18 mouse cellular contexts compared by ENCODE assay signal in genomic region chr4:117105127-117105526, GRCm38 (mm10). TPM values are rescaled to one million over a fixed set of nuclear protein-coding genes. Genes with fewer than 3 reads are reported as not detected.
A peak's percentile ranks its signal among the peaks of the same experiment; 100 is the strongest.
DNase-seq lines count a peak whose midpoint lies in the region; ATAC-seq and TF ChIP-seq lines count a peak whose summit lies in the region.
"Had no signal": no experiment of that assay in that cellular context is flagged by ENCODE, and none has a peak within 500 bp of the region (broad histone marks: within the 10 kb centered on the region; RNA-seq: fewer than 3 reads in every experiment).

No protein-coding gene starts in this region.

- H3K9me3 ChIP-seq in hindbrain, embryonic 16.5 days (ENCODE audit: control insufficient read depth, low read length), result no peaks in the 10 kb centered on the region
- H3K9me3 ChIP-seq in hindbrain, embryonic 10.5 days, result no peaks in the 10 kb centered on the region
- H3K9me3 ChIP-seq in midbrain, embryonic 16.5 days (replicated peaks; ENCODE audit: control insufficient read depth, low read length, poor library complexity, severe bottlenecking), result no peaks in the 10 kb centered on the region
- H3K9me3 ChIP-seq in midbrain, postnatal 0 days (ENCODE audit: low read length), result no peaks in the 10 kb centered on the region
- H3K9me3 ChIP-seq: heart, embryonic 10.5 days; liver, embryonic 15.5 days; midbrain, embryonic 13.5 days had no signal

- peaks cover 15% of the 10 kb centered on the region; the same call in 1 of the 2 replicates for H3K36me3 ChIP-seq in hindbrain, embryonic 16.5 days (ENCODE audit: control insufficient read depth, insufficient read depth, low read length)
- H3K36me3 ChIP-seq in hindbrain, embryonic 10.5 days, result peaks cover 59% of the 10 kb centered on the region
- peaks cover 8% of the 10 kb centered on the region; the same call in 1 of the 2 replicates for H3K36me3 ChIP-seq in midbrain, embryonic 16.5 days (ENCODE audit: control insufficient read depth, insufficient read depth, low read length)
- H3K36me3 ChIP-seq in midbrain, postnatal 0 days (ENCODE audit: insufficient read depth, low read length), result peaks cover 30% of the 10 kb centered on the region
- H3K36me3 ChIP-seq: liver, embryonic 15.5 days had no signal

- H3K4me2 ChIP-seq in hindbrain, embryonic 16.5 days (ENCODE audit: low read length), result no peak overlapping the region
- no peak overlapping the region for H3K4me2 ChIP-seq in midbrain, embryonic 16.5 days (ENCODE audit: low read length)
- no peak overlapping the region for H3K4me2 ChIP-seq in midbrain, postnatal 0 days (ENCODE audit: low read depth, low read length, poor library complexity, severe bottlenecking)
- H3K4me2 ChIP-seq: liver, embryonic 15.5 days; midbrain, embryonic 13.5 days had no signal

- no peak overlapping the region for H3K9ac ChIP-seq in hindbrain, embryonic 16.5 days (ENCODE audit: low read depth, low read length)
- H3K9ac ChIP-seq in midbrain, embryonic 16.5 days (ENCODE audit: low read depth, low read length), result 0 out of 2 replicates have a peak overlapping the region, but pooled peaks have one; percentile 10
- no peak overlapping the region; the same call in 1 of the 2 replicates for H3K9ac ChIP-seq in midbrain, postnatal 0 days (replicated peaks; ENCODE audit: low read length, poor library complexity, severe bottlenecking)
- H3K9ac ChIP-seq: liver, embryonic 15.5 days; midbrain, embryonic 13.5 days had no signal

- H3K27ac ChIP-seq in hindbrain, embryonic 16.5 days (ENCODE audit: low read depth, low read length), result no peak overlapping the region
- H3K27ac ChIP-seq in hindbrain, embryonic 10.5 days, result no peak overlapping the region
- H3K27ac ChIP-seq in midbrain, embryonic 16.5 days (ENCODE audit: low read length), result no peak overlapping the region
- no peak overlapping the region for H3K27ac ChIP-seq in midbrain, postnatal 0 days (ENCODE audit: low read depth, low read length)
- H3K27ac ChIP-seq: gastrocnemius, adult 2 months; heart, embryonic 10.5 days; liver, embryonic 15.5 days; macrophage; midbrain, embryonic 13.5 days; stomach, postnatal 0 days had no signal

- peak; percentile 38 for DNase-seq in adrenal gland, postnatal 10 days
- no peak for DNase-seq in adrenal gland, adult 18-20 months (ENCODE audit: low spot score in 2 of 2)
- DNase-seq in hindbrain, embryonic 10.5 days (ENCODE audit: low spot score), result no peak
- DNase-seq in midbrain, postnatal 0 days (ENCODE audit: low spot score), result no peak
- DNase-seq in kidney, postnatal 14 days, result peak; percentile 40
- DNase-seq in heart, adult 18-20 months, result no peak
- DNase-seq: cerebellum, adult 18-20 months; gastrocnemius, adult 2 months; heart, postnatal 36 days had no signal

- H3K4me3 ChIP-seq in hindbrain, embryonic 16.5 days (ENCODE audit: low read length), result no peak overlapping the region
- no peak overlapping the region for H3K4me3 ChIP-seq in hindbrain, embryonic 10.5 days
- no peak overlapping the region for H3K4me3 ChIP-seq in midbrain, embryonic 16.5 days (ENCODE audit: low read depth, low read length)
- no peak overlapping the region for H3K4me3 ChIP-seq in midbrain, postnatal 0 days (ENCODE audit: low read depth, low read length)
- H3K4me3 ChIP-seq: gastrocnemius, adult 2 months; heart, embryonic 10.5 days; liver, embryonic 15.5 days; midbrain, embryonic 13.5 days had no signal

- TF ChIP-seq CTCF in midbrain, postnatal 0 days (IDR thresholded peaks at IDR 0.05), result no peak

- WGBS in hindbrain, embryonic 16.5 days, result 47% methylated on average over 10 of the region's 10 CpGs
- 64% methylated on average over 10 of the region's 10 CpGs for WGBS in hindbrain, embryonic 10.5 days
- 34% methylated on average over 10 of the region's 10 CpGs for WGBS in midbrain, embryonic 16.5 days
- 50% methylated on average over 10 of the region's 10 CpGs for WGBS in midbrain, postnatal 0 days

- H3K27me3 ChIP-seq in hindbrain, embryonic 16.5 days (replicated peaks; ENCODE audit: control insufficient read depth, insufficient read depth, low read length), result no peaks in the 10 kb centered on the region
- H3K27me3 ChIP-seq in hindbrain, embryonic 10.5 days (ENCODE audit: insufficient read depth, poor library complexity, severe bottlenecking), result no peaks in the 10 kb centered on the region; the same call in 1 of the 2 replicates
- H3K27me3 ChIP-seq in midbrain, embryonic 16.5 days (ENCODE audit: control insufficient read depth, insufficient read depth, low read depth, low read length), result no peaks in the 10 kb centered on the region
- H3K27me3 ChIP-seq in midbrain, postnatal 0 days (ENCODE audit: insufficient read depth, low read length), result 0 out of 2 replicates have a peak, but pooled peaks cover 4% of the 10 kb centered on the region
- H3K27me3 ChIP-seq: liver, embryonic 15.5 days; midbrain, embryonic 13.5 days had no signal

- ATAC-seq in hindbrain, embryonic 16.5 days, result peak; percentile 31; the same call in 1 of the 2 replicates
- no peak for ATAC-seq in midbrain, embryonic 16.5 days
- no peak for ATAC-seq in midbrain, postnatal 0 days (ENCODE audit: low FRiP score)
- ATAC-seq: midbrain, embryonic 13.5 days had no signal

- H3K4me1 ChIP-seq in hindbrain, embryonic 16.5 days (ENCODE audit: control insufficient read depth, insufficient read depth, low read depth, low read length), result peaks cover 3% of the 10 kb centered on the region; the same call in 1 of the 2 replicates
- peaks cover 10% of the 10 kb centered on the region for H3K4me1 ChIP-seq in hindbrain, embryonic 10.5 days (replicated peaks)
- no peaks in the 10 kb centered on the region for H3K4me1 ChIP-seq in midbrain, embryonic 16.5 days (ENCODE audit: control insufficient read depth, insufficient read depth, low read length)
- H3K4me1 ChIP-seq in midbrain, postnatal 0 days (ENCODE audit: insufficient read depth, low read length), result no peaks in the 10 kb centered on the region
- H3K4me1 ChIP-seq: liver, embryonic 15.5 days; midbrain, embryonic 13.5 days had no signal

RNA-seq across cellular contexts. Expression of gene Ptch2, which starts 9.3 kb away (rescaled TPM):
- total RNA-seq in adrenal gland, postnatal 10 days (2021), result 1 to 10 TPM; 5.1 to 7.8 TPM
- total RNA-seq in adrenal gland, adult 18-20 months (2021), result 1 to 10 TPM; 2.2 to 2.6 TPM
- 7.8 and 9.6 TPM in 2 replicates for polyA plus RNA-seq in hindbrain, embryonic 16.5 days (2015; fragmentation: Nextera tagmentation; extraction: Ambion mirVana)
- polyA plus RNA-seq in hindbrain, embryonic 10.5 days (2016; fragmentation: Nextera tagmentation; extraction: Ambion mirVana), result 5.8 and 6.9 TPM in 2 replicates
- 7.4 and 9.5 TPM in 2 replicates for polyA plus RNA-seq in midbrain, embryonic 16.5 days (2015; fragmentation: Nextera tagmentation; extraction: Ambion mirVana)
- 6.8 and 12.2 TPM in 2 replicates for total RNA-seq in midbrain, postnatal 0 days (2014; rRNA removed)
- 3.5 and 3.7 TPM in 2 replicates for polyA plus RNA-seq in midbrain, postnatal 0 days (2015; fragmentation: Nextera tagmentation; extraction: Ambion mirVana)
- under 1 TPM; 0.39 to 0.40 TPM for total RNA-seq in heart, adult 18-20 months (2021)
- polyA plus RNA-seq: macrophage had no signal

RNA-seq across cellular contexts. Expression of gene Btbd19, which starts 20.4 kb away (rescaled TPM):
- total RNA-seq in adrenal gland, postnatal 10 days (2021), result 1 to 10 TPM; 6.0 to 6.4 TPM
- 10 to 100 TPM in 1 of 2 experiments, 1 to 10 TPM in 1; 9.1 to 11.0 TPM for total RNA-seq in adrenal gland, adult 18-20 months (2021)
- polyA plus RNA-seq in hindbrain, embryonic 16.5 days (2015; fragmentation: Nextera tagmentation; extraction: Ambion mirVana), result 3.9 and 4.9 TPM in 2 replicates
- 4.4 and 4.8 TPM in 2 replicates for polyA plus RNA-seq in hindbrain, embryonic 10.5 days (2016; fragmentation: Nextera tagmentation; extraction: Ambion mirVana)
- polyA plus RNA-seq in midbrain, embryonic 16.5 days (2015; fragmentation: Nextera tagmentation; extraction: Ambion mirVana), result 3.9 and 4.0 TPM in 2 replicates
- 7.3 and 8.2 TPM in 2 replicates for total RNA-seq in midbrain, postnatal 0 days (2014; rRNA removed)
- 3.8 and 4.2 TPM in 2 replicates for polyA plus RNA-seq in midbrain, postnatal 0 days (2015; fragmentation: Nextera tagmentation; extraction: Ambion mirVana)
- 1 to 10 TPM; 3.4 to 3.5 TPM for total RNA-seq in heart, adult 18-20 months (2021)

RNA-seq across cellular contexts. Expression of gene Tctex1d4, which starts 21.5 kb away (rescaled TPM):
- total RNA-seq in adrenal gland, postnatal 10 days (2021), result not detected
- not detected for total RNA-seq in adrenal gland, adult 18-20 months (2021)
- polyA plus RNA-seq in hindbrain, embryonic 16.5 days (2015; fragmentation: Nextera tagmentation; extraction: Ambion mirVana), result 1.5 and 1.8 TPM in 2 replicates
- polyA plus RNA-seq in hindbrain, embryonic 10.5 days (2016; fragmentation: Nextera tagmentation; extraction: Ambion mirVana), result 0.71 TPM in 1 of 2 replicates, not detected in the other
- polyA plus RNA-seq in midbrain, embryonic 16.5 days (2015; fragmentation: Nextera tagmentation; extraction: Ambion mirVana), result 0.46 and 1.1 TPM in 2 replicates
- 1.3 and 5.8 TPM in 2 replicates for total RNA-seq in midbrain, postnatal 0 days (2014; rRNA removed)
- polyA plus RNA-seq in midbrain, postnatal 0 days (2015; fragmentation: Nextera tagmentation; extraction: Ambion mirVana), result 1.2 TPM in 2 replicates
- total RNA-seq in heart, adult 18-20 months (2021), result under 1 TPM in 1 of 2 experiments, not detected in 1; 0.64 TPM
- total RNA-seq: gastrocnemius, adult 2 months; heart, postnatal 36 days; left cerebral cortex, postnatal 36 days; neutrophil, adult 5-6 weeks had no signal
- polyA plus RNA-seq: heart, embryonic 10.5 days; midbrain, embryonic 13.5 days had no signal

RNA-seq across cellular contexts. Expression of gene Plk3, which starts 28.6 kb away (rescaled TPM):
- 10 to 100 TPM in 1 of 2 experiments, 1 to 10 TPM in 1; 4.2 to 13.5 TPM for total RNA-seq in adrenal gland, postnatal 10 days (2021)
- 10 to 100 TPM; 14.1 to 42.2 TPM for total RNA-seq in adrenal gland, adult 18-20 months (2021)
- 24.0 and 24.8 TPM in 2 replicates for polyA plus RNA-seq in hindbrain, embryonic 16.5 days (2015; fragmentation: Nextera tagmentation; extraction: Ambion mirVana)
- polyA plus RNA-seq in hindbrain, embryonic 10.5 days (2016; fragmentation: Nextera tagmentation; extraction: Ambion mirVana), result 41.8 and 58.6 TPM in 2 replicates
- 18.7 TPM in 2 replicates for polyA plus RNA-seq in midbrain, embryonic 16.5 days (2015; fragmentation: Nextera tagmentation; extraction: Ambion mirVana)
- total RNA-seq in midbrain, postnatal 0 days (2014; rRNA removed), result 20.8 and 28.2 TPM in 2 replicates
- 26.6 and 26.8 TPM in 2 replicates for polyA plus RNA-seq in midbrain, postnatal 0 days (2015; fragmentation: Nextera tagmentation; extraction: Ambion mirVana)
- 1 to 10 TPM; 1.4 TPM for total RNA-seq in heart, adult 18-20 months (2021)

RNA-seq across cellular contexts. Expression of gene Rps8, which starts 50.9 kb away (rescaled TPM):
- 1,000 to 10,000 TPM; 1,173 to 1,206 TPM for total RNA-seq in adrenal gland, postnatal 10 days (2021)
- 100 to 1,000 TPM; 912 to 968 TPM for total RNA-seq in adrenal gland, adult 18-20 months (2021)
- polyA plus RNA-seq in hindbrain, embryonic 16.5 days (2015; fragmentation: Nextera tagmentation; extraction: Ambion mirVana), result 320 and 403 TPM in 2 replicates
- 660 and 807 TPM in 2 replicates for polyA plus RNA-seq in hindbrain, embryonic 10.5 days (2016; fragmentation: Nextera tagmentation; extraction: Ambion mirVana)
- 381 and 382 TPM in 2 replicates for polyA plus RNA-seq in midbrain, embryonic 16.5 days (2015; fragmentation: Nextera tagmentation; extraction: Ambion mirVana)
- total RNA-seq in midbrain, postnatal 0 days (2014; rRNA removed), result 439 and 604 TPM in 2 replicates
- 475 and 493 TPM in 2 replicates for polyA plus RNA-seq in midbrain, postnatal 0 days (2015; fragmentation: Nextera tagmentation; extraction: Ambion mirVana)
- 100 to 1,000 TPM; 587 to 633 TPM for total RNA-seq in heart, adult 18-20 months (2021)

Comparison
In these comparisons a context has a peak if more than half of its experiments do, and no peak if none do; other contexts are left out.
1. DNase-seq: peak in adrenal gland, postnatal 10 days (single experiment) and kidney, postnatal 14 days (single experiment); none in adrenal gland, adult 18-20 months (0 of 2), hindbrain, embryonic 10.5 days (single experiment), midbrain, postnatal 0 days (single experiment) and heart, adult 18-20 months (0 of 2).